Mouse (Mus musculus) heart, postnatal 0 days (tissue): ENCODE results near the gene Rpl5.

Experiments
- CTCF ChIP-seq: IDR thresholded peaks from 2 replicates; pipeline ENCODE4 v1.5.1; 2016; ENCODE audit warnings: antibody characterized with exemption, control low read depth, low read depth
- EP300 ChIP-seq: IDR thresholded peaks from 2 replicates; pipeline ENCODE4 v1.6.1; 2016; ENCODE audit warnings: antibody characterized with exemption, low read depth

DNA sequence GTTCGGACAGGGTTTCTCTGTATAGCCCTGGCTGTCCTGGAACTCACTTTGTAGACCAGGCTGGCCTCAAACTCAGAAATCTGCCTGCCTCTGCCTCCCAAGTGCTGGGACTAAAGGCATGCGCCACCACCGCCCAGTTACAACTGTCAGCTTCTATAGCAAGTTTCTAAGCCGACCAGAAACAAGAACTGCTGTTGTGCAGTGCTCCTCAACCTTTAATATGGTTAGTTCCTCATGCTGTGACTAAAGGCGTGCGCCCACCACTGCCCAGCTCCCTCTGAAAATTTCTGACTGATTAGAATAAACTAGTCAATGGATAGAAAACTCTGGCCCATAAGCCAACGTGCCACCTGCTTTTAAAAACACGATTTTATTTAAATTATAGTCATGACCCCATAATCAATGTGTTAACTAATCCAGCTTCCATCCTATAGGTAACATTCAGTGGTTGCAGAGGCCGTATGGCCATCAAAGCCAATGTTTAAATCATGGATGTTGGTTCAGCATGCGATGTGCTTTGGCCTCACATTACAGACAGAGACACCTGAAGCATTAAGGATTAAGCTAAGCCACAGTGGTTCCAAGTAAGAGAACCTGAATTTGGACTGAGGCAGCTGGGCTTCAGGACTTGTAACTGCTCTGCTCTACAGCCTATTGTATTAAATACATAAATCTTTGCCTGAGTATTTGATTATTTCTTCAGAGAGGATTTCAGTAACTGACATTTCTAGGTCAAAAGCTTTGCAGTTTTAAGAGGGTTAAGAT lies 36.5 kb downstream of the Rpl5 start:
- TF ChIP-seq CTCF (no peak), EP300 (no peak)
